Mouse (Mus musculus) layer of hippocampus, postnatal 10 days (tissue): ENCODE data around the gene Pdlim5. TPM values are rescaled to one million over a fixed set of nuclear protein-coding genes. Genes with fewer than 3 reads are reported as not detected.

Experiments used
- DNase-seq, 2 experiments: peaks; one replicate each; pipeline ENCODE4 v3.0.0; 2021; ENCODE audit warnings: low spot score in 2 of 2
- total RNA-seq, 2 experiments: library from RNA; stranded (reverse); gene quantifications; 2 replicates each; pipeline ENCODE4 v1.2.3; 2021

The Pdlim5 gene
- total RNA-seq, 2 experiments from 2014 or later = 26.3 to 27.6 TPM

DNA sequence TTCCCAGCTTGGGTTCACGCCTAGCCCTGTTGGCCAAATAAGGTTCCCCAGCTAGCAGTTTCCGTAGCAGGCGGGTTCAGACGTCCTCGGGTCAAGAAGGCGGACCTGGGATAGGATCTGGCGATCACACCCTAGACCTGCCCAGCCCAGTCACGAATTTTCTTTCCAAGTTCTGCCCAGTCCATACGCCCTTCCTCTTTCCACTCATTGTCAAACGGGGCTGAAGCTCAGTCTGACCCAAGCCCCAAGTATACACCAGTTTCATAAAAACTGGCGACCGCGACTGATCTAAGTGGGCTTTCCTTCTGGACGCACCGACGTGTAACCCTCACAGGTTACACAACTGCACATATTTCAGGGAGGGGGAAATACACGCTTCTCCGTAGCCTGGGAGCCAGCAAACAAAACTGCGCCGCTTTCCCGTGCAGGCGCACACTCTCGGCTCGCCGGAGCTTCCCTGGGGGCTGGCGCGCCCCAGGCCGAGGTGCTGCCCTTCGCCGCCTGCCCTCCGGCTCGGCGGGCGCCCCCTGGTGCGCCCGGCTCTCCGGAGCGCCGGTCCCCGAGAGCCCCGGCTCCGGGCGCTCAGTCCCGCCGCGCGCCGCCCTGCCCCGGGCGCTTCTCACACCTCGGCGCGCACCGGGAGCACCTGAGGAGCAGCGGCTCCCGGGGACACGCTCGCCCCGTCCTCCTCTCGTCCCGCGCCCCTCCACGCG, 544 bp downstream of the Pdlim5 start:
- DNase-seq = peak; percentile 21 to 45

- peak in 1 of 2 experiments; percentile 10 for DNase-seq
These were observed 1.5 kb downstream of the Pdlim5 start for GRCm38 (mm10) chr3:142394000-142394411.

- DNase-seq = no peak
These were observed 4.0 kb downstream of the Pdlim5 start for GRCm38 (mm10) chr3:142391531-142391930.

DNA sequence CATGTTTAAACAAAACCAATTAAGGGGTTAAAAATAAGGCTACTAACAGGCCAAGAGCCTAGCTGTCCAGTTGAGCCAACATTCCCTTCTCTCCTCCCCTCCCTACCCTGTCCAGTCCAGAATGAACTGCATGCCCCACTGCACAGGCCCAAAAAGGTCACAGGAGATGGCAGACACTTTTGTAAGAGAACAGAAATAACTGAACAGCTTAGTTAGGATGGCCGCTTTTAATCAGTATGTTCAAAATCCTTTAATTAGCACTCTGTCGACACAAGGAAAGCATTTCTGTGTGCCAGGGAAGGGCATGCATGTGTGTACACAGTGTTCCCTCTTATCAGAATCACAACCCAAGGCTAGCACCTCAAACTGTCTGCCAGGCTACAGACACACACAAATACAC, 5.2 kb downstream of the Pdlim5 start:
- DNase-seq = no peak

DNA sequence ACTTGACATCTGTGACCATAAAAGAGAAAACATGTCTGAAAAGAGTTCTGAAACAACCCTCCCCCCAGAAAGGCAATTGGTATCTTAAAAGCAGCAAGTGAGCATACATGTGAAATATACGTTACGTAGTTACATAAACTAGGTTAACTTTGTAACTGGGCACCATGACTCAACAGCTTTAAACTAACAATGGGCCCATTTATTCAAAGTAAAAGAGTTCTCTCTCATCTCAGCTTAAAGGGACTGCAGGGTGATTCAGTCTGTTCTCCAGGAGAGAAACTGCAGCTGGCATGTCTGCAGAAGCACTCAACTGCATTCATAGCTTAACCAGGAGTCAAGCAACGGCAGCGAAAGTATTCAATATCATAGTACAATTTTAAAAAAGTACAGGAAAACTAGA, 7.3 kb downstream of the Pdlim5 start:
- DNase-seq = no peak

DNA sequence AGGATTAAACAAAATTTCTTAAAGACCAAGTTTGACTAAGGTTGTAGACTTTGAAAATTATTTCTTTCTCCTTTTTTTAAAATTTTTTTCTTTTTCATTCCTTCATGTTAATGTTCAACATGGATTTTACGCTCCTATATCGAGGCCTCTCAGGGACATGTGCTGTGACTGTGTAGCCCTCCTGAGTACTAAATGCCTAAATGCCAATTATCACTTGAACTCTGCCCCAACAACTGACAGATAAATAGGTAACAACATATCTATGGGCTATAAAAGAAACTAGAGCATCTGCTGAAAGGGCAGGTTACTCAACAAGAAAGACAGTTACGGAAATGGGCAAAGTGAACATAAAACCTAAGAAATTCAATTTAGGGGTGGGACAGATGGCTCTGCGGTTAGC, 9.0 kb downstream of the Pdlim5 start:
- DNase-seq = no peak

DNA sequence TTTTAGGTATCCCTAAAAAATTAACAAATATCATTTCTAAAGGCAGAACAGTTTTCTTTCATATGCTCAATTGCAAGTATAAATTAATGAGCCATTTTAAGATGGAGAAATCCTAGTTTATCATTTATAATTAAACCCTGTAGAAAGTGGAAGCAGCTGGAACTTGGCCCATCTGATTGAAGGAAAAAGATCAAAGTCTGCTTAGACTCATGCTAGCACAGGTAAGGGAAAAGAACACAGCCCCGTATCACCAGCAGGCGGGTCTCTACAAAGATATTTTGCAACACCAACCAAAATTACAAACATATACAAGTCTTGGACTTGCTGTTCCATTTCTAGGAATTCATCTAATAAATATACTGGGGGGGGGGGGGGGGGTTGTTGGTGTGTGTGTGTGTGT, 9.8 kb downstream of the Pdlim5 start:
- no peak for DNase-seq

GRCm38 (mm10) chr3:142376638-142377037, 18.9 kb downstream of the Pdlim5 start:
- no peak for DNase-seq

DNA sequence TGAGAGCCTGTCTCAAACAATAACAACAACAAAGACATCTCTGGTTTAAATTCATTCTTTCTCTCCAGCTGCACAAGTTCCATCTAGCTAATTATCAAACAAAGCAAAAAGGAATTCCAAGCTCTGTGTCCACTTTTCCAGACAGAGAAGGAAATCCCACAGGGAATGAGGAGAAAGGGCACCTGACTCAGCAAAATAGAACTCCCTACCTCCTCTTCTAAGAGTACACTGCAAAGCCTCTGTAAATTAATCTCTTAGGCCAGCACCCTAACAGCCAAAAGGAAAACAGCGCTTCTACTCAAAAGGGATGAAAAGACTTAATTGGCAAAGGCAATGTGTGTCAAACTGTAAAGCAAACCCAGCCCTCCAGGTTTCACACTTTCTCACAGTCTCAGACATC, 20.4 kb downstream of the Pdlim5 start:
- DNase-seq = no peak

- DNase-seq = no peak
These were observed 22.9 kb downstream of the Pdlim5 start for GRCm38 (mm10) chr3:142372465-142373147.

GRCm38 (mm10) chr3:142368411-142368810, 27.1 kb downstream of the Pdlim5 start:
- no peak for DNase-seq

DNA sequence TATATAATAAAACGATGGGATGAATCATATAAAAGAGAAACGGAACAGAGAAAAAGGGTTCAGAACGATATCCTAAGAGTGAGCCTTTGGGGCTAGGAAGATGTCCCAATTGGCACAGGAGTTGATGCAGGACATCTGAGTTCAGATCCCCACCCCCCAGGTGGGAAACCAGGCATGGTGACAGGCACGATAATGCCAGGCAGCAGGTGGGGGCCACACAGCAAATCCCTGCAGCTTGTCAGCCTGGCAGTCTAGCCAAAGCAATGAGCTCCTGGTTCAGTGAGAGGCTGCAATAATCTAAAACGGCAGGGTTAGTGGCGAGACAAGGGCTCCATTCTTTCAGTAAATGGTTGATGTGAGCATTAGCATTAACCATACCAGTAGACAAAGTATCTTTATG, 33.4 kb downstream of the Pdlim5 start:
- no peak for DNase-seq

DNA sequence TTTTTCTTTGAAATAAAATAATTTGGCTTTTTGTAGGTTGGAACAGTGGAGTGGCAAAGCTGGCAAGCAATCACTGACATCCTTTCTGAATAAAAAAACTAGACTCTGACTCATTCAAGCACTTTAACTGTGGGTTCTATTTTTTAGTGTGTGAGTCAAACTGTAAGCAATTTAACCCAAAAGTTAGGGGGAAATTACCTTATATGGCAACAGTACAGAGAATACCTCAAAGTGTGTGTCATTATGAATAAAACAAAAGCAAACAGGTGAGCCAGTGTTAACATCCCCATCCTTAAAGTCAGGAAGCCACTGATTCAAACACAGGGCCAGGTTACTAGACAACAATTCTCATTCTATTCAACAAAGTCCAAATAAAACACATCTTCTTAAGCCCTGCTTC, 36.5 kb downstream of the Pdlim5 start:
- DNase-seq = no peak

DNA sequence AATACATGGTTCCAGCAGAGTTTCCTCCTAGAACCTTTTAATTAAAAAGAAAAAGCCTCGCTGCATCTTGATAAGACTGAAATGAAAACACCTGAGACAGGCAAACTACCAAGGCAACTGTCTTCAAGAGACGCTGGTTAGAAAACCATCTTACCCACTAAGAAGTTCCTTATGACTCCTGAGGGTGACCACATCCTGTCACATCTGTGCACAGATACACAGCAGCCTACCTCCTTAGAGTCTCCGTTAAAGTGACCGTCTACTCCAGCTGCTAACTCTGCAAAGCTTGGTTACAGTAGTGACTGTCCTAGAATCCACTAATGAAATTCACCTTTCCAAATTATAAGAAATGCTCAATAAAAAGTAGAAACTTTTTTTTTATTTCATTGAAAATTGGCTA, 38.8 kb downstream of the Pdlim5 start:
- no peak for DNase-seq

DNA sequence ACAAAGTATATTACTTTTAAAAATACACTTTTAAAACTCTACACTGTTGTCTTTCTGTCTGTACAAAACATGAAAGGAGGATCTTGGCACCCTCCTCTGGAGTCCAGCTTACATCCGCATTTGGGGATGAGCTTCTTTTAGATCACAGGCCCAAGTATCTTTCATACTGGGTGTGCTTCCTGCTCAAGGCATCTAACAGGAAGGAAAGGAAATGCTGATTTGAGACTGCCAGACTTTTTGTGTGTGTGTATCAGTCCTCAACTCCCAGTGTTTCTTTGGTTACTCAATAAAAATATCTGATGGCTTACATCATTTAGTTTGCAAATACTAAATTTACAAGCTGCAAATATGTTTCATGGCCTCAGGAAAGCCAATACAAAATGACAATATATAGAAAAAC, 42.3 kb downstream of the Pdlim5 start:
- no peak for DNase-seq

- no peak for DNase-seq
These were observed 45.0 kb downstream of the Pdlim5 start for GRCm38 (mm10) chr3:142350513-142350912.

DNA sequence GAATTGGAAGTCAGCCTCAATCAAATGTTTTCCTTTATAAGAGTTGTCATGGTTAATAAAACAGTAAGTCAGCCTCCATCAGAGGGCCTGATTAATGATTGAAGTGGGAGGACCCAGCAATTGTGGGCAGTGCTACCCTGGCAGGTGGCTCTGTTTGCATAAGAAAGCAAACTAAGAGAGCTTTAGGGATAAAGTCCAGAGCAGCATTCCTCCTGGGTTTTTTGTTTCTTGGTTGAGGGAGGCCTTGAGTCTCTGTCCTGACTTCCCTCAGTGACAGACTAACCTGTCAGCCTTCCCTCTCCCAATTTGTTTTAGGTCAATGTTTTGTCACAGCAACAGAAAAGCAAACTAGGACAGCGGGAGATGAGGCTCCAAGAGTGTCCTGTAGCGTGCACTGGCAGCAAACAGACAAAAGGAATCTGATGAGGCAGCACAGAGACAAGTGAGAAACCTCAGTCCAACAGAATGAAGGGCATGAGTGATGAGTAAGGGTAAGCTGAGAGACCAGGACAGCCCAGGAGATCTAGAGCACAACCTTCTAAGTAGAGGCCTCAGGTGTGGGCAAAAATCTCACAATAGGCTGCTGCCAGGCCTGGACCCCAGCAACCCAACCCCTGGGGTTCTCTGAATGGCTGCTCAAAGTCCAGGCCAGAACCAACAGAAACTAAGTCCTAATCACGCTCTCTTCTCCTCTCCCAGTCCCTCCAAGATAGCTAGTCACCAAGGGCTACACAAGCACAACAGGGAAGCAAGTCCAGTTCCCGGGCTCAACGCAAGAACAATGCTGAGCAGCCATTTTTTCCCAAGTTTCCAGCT, 46.5 kb downstream of the Pdlim5 start:
- DNase-seq = no peak

DNA sequence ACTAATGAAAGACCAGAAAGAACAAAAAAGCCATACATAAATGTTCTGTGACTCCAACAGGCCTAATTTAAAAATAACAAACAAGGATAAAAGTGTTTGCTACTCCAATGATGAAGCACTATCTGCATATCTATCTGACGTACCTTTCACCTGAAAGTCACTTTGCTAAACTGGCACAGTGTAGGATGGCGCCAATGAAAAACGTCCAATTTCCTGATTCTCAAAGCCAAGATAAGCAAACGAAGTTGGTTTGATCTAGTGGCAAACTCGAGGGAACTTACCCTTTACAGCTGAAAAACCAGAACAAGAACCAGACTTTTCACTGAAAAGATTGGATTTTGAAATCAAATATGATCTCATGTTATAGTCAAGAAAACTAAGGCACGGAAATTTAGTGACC, 49.2 kb downstream of the Pdlim5 start:
- DNase-seq = no peak

DNA sequence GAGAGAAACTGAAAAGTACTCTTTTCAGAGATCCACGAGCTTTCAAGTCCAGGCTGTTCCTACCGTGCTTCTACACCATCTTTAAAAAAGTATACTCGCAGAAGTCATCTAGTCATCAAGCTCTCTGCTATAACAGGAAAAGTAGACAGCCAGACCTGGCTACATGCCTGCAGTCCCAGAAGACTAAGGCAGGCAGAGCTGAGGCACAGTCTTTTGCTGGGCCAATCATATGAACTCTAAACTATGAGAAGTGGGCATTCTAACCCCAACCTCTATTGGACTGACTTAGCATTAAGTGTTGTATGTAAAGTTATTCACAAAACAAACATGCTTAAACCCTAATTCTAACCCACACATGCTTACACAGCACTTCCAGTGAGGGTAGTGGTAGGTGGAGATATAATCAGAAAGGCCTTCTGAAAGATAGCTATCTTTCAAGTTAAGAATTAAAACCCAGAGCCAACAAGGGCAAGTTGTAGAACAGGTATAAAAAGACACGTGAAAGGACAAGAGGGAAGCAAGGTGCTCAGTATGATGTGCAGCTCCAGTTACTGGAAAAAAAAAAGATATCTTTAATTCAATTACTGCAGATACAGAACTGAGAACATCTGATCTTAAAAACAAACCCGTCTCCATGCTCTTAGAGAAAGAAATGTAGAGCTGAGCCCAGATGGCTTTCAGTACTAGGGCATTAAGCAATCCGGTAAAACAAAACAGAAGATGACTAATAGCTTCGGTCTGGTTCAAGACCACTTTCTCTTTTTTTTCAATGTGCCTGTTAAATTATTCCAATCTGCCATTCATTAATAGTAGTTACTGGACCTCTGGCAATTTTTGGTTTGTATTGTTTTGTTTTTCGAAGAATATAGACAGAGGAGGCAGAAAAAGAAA, 50.0 kb downstream of the Pdlim5 start:
- no peak for DNase-seq

GRCm38 (mm10) chr3:142343786-142344185, 51.7 kb downstream of the Pdlim5 start:
- DNase-seq = no peak

DNA sequence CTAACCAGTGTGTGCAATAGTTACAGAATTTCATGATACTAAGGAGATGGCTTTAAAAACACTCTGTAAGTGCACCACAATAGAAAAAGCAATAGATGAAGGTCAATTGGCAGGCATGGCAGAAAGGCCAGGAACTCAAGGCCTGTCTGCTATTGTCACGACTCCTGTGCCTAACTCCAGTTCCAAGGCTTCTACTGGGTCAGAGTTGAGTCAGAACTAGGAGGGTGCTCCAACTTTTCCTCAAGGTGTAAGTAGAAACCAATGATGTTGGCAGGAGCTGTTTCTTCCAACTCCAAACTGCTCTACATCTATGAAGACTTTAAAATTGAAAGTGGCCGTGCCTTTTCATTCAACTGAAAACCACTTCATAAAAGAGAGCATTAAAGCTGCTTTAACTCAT, 54.8 kb downstream of the Pdlim5 start:
- no peak for DNase-seq
